Mouse (Mus musculus) natural killer cell, adult 2 months (primary cell): ENCODE measurements around the gene Ralgps1.
"Not testable (repeated sequence)": the region's sequence is repeated elsewhere in the genome, so short reads cannot be mapped to it uniquely, and the experiment has no call there.

Source experiments
- DNase-seq, 2 experiments: peaks; one replicate each; pipeline ENCODE4 v3.0.0; 2022; ENCODE audit warnings: low spot score in 2 of 2

Gene Ralgps1

GRCm38 (mm10) chr2:33215177-33215699, 156.0 kb downstream of the Ralgps1 start:
- DNase-seq: no peak

DNA sequence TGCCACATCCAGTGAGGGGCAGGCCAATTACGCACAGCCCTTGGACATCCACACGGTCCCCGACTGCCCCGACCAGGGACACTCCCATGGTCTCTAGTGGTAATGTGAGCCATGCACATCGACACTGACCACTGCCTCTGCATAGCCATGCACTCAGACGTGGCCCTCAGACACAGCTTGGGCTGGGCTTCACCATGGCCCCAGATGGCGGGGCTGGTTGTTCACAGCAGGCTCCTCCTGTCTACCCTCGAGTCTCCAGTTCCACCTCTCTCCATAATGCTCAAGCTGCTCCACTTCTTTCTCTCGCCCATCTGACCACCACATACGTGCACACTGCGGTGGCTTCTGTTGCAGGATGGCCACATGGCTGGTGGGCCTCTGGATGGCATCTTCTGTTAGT, 160.0 kb downstream of the Ralgps1 start:
- not testable (repeated sequence) for DNase-seq

GRCm38 (mm10) chr2:33210841-33211240, 160.4 kb downstream of the Ralgps1 start:
- no peak for DNase-seq

GRCm38 (mm10) chr2:33208134-33208533, 163.2 kb downstream of the Ralgps1 start:
- DNase-seq: no peak

DNA sequence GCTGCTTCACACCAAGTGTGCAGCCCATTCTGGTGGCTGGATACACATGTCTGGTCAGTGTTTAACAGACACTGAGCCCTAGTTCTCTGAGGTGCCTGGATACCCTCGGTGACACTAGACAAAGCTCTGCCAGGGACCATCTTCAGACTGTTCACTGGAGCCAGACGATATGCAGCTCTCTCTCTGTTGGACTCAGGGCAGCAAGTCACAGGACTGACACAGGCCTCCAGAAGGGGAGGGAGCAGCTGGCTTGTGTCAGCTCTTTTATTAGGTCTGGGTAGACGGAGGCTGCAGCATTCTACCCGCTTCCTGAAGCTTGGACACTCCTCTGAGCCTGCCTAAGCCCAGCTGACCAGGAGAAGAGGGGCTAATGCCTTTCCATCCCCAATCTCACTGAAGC, 164.2 kb downstream of the Ralgps1 start:
- no peak for DNase-seq

- no peak for DNase-seq
These were observed 165.3 kb downstream of the Ralgps1 start for GRCm38 (mm10) chr2:33205939-33206525.

GRCm38 (mm10) chr2:33204980-33205379, 166.3 kb downstream of the Ralgps1 start:
- no peak for DNase-seq

- no peak for DNase-seq
These were observed 168.0 kb downstream of the Ralgps1 start for GRCm38 (mm10) chr2:33203284-33203683.

GRCm38 (mm10) chr2:33200368-33201068, 170.8 kb downstream of the Ralgps1 start:
- no peak for DNase-seq

GRCm38 (mm10) chr2:33189976-33190375, 181.3 kb downstream of the Ralgps1 start:
- no peak for DNase-seq

DNA sequence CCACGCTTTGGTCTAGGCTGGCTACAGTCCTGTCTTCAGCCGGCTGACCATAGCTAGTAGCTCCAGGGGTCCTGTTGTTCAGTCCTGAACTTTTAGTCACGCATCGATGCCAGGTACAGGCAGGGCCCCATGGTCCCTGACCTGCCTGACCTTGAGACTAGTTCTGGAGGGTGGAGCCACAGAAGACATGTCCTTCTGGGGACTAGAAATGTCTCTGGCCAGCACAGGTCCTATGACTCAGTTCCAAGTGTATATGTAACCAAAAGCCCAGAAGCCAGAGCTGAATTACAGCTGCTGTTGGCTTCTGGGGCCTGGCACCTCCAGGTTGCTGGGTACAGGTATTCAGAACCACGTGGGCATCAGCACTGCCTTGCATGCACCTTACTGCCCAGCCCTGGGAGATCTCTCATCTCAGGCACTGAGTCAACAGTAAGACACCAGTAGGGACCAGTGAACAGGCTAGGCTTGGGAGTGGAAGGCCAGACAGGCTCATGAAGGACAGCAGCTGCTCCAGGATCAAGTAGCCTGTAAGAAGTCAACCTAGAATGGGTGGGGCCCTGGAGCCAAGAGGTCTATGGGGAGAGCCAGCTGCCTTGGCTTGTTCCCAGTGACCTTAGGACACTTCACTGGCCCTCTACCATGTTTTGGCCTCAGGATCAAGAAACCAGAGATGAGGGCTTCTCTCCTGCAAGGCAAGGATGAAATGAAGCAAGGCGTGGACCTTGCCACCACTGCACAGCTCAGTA, 182.2 kb downstream of the Ralgps1 start:
- DNase-seq: no peak

- no peak for DNase-seq
These were observed 183.4 kb downstream of the Ralgps1 start for GRCm38 (mm10) chr2:33187874-33188273.

GRCm38 (mm10) chr2:33186505-33186904, 184.8 kb downstream of the Ralgps1 start:
- no peak for DNase-seq

DNA sequence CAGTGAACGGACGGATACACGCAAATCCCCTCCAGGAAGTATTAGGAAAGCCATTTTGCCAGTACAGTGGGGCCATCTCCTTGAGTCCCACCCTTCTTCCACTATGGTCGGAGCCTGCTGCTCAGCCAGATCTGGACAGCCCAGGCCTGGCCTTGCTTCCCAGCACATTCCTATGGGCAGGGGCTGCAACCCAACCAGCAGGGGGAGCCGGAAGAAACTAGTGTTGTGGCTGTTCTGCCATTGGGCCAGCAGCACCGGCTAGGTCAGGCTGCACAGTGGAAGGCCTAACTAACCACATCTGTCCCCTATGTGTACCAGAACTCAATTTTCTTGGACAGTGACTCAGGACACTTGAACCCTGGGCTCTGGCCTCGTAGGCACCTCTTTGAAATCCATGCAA, 186.0 kb downstream of the Ralgps1 start:
- DNase-seq: no peak

GRCm38 (mm10) chr2:33184641-33185040, 186.6 kb downstream of the Ralgps1 start:
- no peak for DNase-seq

GRCm38 (mm10) chr2:33183321-33183720, 188.0 kb downstream of the Ralgps1 start:
- no peak for DNase-seq

GRCm38 (mm10) chr2:33179930-33180630, 191.2 kb downstream of the Ralgps1 start:
- no peak for DNase-seq

DNA sequence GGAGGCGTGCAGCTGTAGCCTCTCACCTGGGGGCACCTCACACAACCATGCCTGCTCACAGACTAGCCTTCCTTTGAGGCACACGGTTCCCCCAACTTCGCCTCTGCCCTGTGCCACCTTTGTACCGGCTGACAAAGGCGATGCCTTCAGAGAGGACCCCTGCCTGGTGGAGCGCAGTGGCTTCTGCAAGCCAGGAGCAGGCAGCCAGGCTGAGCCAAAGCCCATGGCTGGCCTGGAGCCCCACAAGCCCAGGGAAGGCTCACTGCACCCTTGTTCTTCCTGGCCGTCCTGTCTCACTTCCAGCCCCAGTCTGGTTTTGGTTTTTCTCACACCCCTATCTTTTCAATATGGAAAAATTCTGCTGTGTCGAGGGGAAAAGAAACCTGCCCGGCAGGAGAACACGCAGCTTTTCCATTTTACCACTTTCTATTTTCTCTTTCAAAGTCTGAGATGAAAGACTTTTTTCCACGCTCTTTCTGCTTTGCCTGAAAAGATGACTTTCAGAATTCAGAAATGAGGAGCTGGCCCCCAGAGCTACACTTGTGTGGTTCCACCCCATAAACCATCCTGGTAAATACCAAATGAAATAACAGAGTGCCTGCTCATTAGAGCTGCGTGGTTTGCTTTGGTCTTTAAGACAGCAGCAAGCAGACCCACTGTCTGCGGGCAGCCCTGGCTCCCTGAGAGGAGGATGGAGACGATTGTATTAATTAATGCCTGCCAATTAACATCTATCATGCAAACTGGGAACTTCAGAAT, 191.9 kb downstream of the Ralgps1 start:
- no peak for DNase-seq

- no peak for DNase-seq
These were observed 192.9 kb downstream of the Ralgps1 start for GRCm38 (mm10) chr2:33178243-33178932.

DNA sequence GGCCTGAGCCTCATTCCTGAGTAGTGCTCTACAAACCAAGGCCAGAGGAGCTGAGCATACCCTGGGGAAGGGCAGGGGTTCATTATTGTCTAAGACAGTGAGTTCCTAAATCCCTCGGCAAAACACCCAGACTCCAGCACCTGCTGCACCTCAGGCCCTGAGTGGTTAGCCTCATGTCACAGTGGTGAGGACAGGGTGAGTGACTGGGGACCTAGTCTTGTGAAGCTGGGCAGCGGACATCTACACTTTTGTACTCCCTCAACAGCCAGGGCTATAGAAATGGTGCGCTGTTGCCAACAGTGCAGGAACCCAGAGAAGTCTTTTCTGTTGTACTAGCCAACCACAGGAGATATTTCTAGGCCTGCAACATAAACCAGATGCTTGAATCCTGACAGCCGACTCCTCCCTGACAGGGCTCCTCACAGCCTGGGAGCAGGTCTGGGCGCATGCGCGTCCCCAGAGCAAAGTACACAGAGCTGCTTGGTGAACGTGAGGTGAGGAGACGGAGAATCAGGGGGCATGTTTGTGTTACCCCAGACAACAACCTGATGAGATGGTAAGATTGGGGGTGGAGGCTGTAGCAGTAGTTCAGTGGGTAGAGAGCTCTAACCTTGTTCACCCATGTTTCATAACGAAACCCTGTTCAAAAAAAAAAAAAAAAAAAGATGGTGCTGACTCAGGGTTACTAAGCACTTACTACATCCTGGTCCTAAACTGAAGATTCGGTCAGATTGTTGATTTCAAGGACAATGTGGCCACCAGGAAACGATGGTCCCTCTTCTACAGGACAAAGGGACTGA, 193.6 kb downstream of the Ralgps1 start:
- DNase-seq: no peak
